ENCODE assay signal across 8 mouse cellular contexts in genomic region chr15:82206365-82207104, GRCm38 (mm10). TPM values are rescaled to one million over a fixed set of nuclear protein-coding genes. Genes with fewer than 3 reads are reported as not detected.
DNase-seq lines count a peak whose midpoint lies in the region; ATAC-seq and TF ChIP-seq lines count a peak whose summit lies in the region.

No protein-coding gene starts in this region.

- peaks cover 81% of the 10 kb centered on the region for H3K4me1 ChIP-seq in E14TG2a.4 (replicated peaks; ENCODE audit: low read depth, low read length)
- H3K4me1 ChIP-seq in heart, embryonic 14.5 days (ENCODE audit: control insufficient read depth in 2 of 2, insufficient read depth in 2 of 2, low read length in 2 of 2) = peaks cover 17 to 24% of the 10 kb centered on the region in 2 experiments
- H3K4me1 ChIP-seq in limb, embryonic 13.5 days = peaks cover 26% of the 10 kb centered on the region
- peaks cover 27% of the 10 kb centered on the region for H3K4me1 ChIP-seq in neural tube, embryonic 15.5 days

- H3K4me2 ChIP-seq in heart, embryonic 14.5 days (ENCODE audit: low read length) = peak overlapping the region; percentile 40; the same call in 1 of the 2 replicates
- H3K4me2 ChIP-seq in limb, embryonic 13.5 days (replicated peaks) = no peak overlapping the region
- peak overlapping the region; percentile 34 for H3K4me2 ChIP-seq in neural tube, embryonic 15.5 days

- H3K4me3 ChIP-seq in E14TG2a.4 (replicated peaks; ENCODE audit: low read length) = peak overlapping the region; percentile 75
- peak overlapping the region in 1 of 2 experiments; percentile 6; a peak in 1 of 4 replicates for H3K4me3 ChIP-seq in heart, embryonic 14.5 days (ENCODE audit: control insufficient read depth in 1 of 2, insufficient read depth in 1 of 2, low read depth in 1 of 2, low read length in 2 of 2)
- 0 out of 2 replicates have a peak overlapping the region, but pooled peaks have one; percentile 10 for H3K4me3 ChIP-seq in limb, embryonic 13.5 days
- 0 out of 2 replicates have a peak overlapping the region, but pooled peaks have one; percentile 12 for H3K4me3 ChIP-seq in neural tube, embryonic 15.5 days (replicated peaks)

- H3K27ac ChIP-seq in heart, embryonic 14.5 days (replicated peaks in 1 of 2; ENCODE audit: control insufficient read depth in 1 of 2, insufficient read depth in 1 of 2, low read depth in 2 of 2, low read length in 2 of 2) = no peak overlapping the region
- no peak overlapping the region for H3K27ac ChIP-seq in limb, embryonic 13.5 days
- H3K27ac ChIP-seq in neural tube, embryonic 15.5 days (replicated peaks) = no peak overlapping the region

- 43% methylated on average over 9 of the region's 9 CpGs for WGBS in heart, embryonic 14.5 days
- 49% methylated on average over 9 of the region's 9 CpGs for WGBS in limb, embryonic 13.5 days
- 54% methylated on average over 9 of the region's 9 CpGs for WGBS in neural tube, embryonic 15.5 days

- TF ChIP-seq CTCF in E14TG2a.4 (conservative IDR thresholded peaks at IDR 0.05; ENCODE audit: low read length) = no peak

- H3K27me3 ChIP-seq in E14TG2a.4 (ENCODE audit: insufficient read depth, low read length) = peaks cover 51% of the 10 kb centered on the region
- H3K27me3 ChIP-seq in heart, embryonic 14.5 days (ENCODE audit: control insufficient read depth, insufficient read depth, low read length) = peaks cover 74% of the 10 kb centered on the region
- peaks cover 80% of the 10 kb centered on the region for H3K27me3 ChIP-seq in limb, embryonic 13.5 days
- peaks cover 66% of the 10 kb centered on the region for H3K27me3 ChIP-seq in neural tube, embryonic 15.5 days (replicated peaks)

- H3K9ac ChIP-seq in heart, embryonic 14.5 days (ENCODE audit: low read length) = no peak overlapping the region
- H3K9ac ChIP-seq in limb, embryonic 13.5 days = 0 out of 2 replicates have a peak overlapping the region, but pooled peaks have one; percentile 0
- no peak overlapping the region for H3K9ac ChIP-seq in neural tube, embryonic 15.5 days (replicated peaks)

- 0 out of 2 replicates have a peak, but pooled peaks have one; percentile 36 for ATAC-seq in erythroid progenitor cell, adult 5-6 weeks (replicated peaks; ENCODE audit: low FRiP score, poor library complexity, severe bottlenecking)
- ATAC-seq in heart, embryonic 14.5 days (ENCODE audit: insufficient number of reproducible peaks, insufficient read depth, low FRiP score, low read depth) = peak; percentile 41
- peak; percentile 11; the same call in 1 of the 2 replicates for ATAC-seq in limb, embryonic 13.5 days (ENCODE audit: low FRiP score, low read depth)
- peak; percentile 46; the same call in 1 of the 2 replicates for ATAC-seq in neural tube, embryonic 15.5 days (ENCODE audit: low FRiP score)
- no peak for ATAC-seq in activated CD4-positive, CD25-positive, alpha-beta regulatory T cell, adult 4 months

- peaks cover 59% of the 10 kb centered on the region for H3K36me3 ChIP-seq in E14TG2a.4 (ENCODE audit: insufficient read depth, low read length)
- peaks cover 40% of the 10 kb centered on the region for H3K36me3 ChIP-seq in heart, embryonic 14.5 days (ENCODE audit: control insufficient read depth, insufficient read depth, low read length)
- peaks cover 51% of the 10 kb centered on the region for H3K36me3 ChIP-seq in limb, embryonic 13.5 days
- H3K36me3 ChIP-seq in neural tube, embryonic 15.5 days = peaks cover 44% of the 10 kb centered on the region

- DNase-seq in NIH3T3 (ENCODE audit: low read depth) = peak; percentile 89
- DNase-seq in spleen, postnatal 36 days (ENCODE audit: low spot score in 2 of 2) = no peak

- no peaks in the 10 kb centered on the region for H3K9me3 ChIP-seq in E14TG2a.4 (ENCODE audit: low read length)
- H3K9me3 ChIP-seq in heart, embryonic 14.5 days (ENCODE audit: control insufficient read depth, low read length) = no peaks in the 10 kb centered on the region
- H3K9me3 ChIP-seq in limb, embryonic 13.5 days = no peaks in the 10 kb centered on the region
- no peaks in the 10 kb centered on the region for H3K9me3 ChIP-seq in neural tube, embryonic 15.5 days (replicated peaks)

RNA-seq across cellular contexts. Expression of gene Shisa8, which starts 6.1 kb away (rescaled TPM):
- not detected in 2 replicates for total RNA-seq in erythroid progenitor cell, adult 5-6 weeks (2015; ENCODE audit: low replicate concordance)
- total RNA-seq in erythroid progenitor cell, adult 5-6 weeks (2017; ENCODE audit: low replicate concordance) = not detected in 2 replicates
- polyA plus RNA-seq in heart, embryonic 14.5 days (2014; fragmentation: Nextera tagmentation; extraction: Ambion mirVana) = 0.22 and 0.42 TPM in 2 replicates
- 0.15 and 0.34 TPM in 2 replicates for polyA plus RNA-seq in limb, embryonic 13.5 days (2015; fragmentation: Nextera tagmentation; extraction: Ambion mirVana)
- 4.6 and 6.7 TPM in 2 replicates for polyA plus RNA-seq in neural tube, embryonic 15.5 days (2015; fragmentation: Nextera tagmentation; extraction: Ambion mirVana)
- not detected for polyA plus RNA-seq in activated CD4-positive, CD25-positive, alpha-beta regulatory T cell, adult 4 months (2017; shearing (Covaris generic))

RNA-seq across cellular contexts. Expression of gene Tnfrsf13c, which starts 17.6 kb away (rescaled TPM):
- 13.4 and 15.5 TPM in 2 replicates for total RNA-seq in erythroid progenitor cell, adult 5-6 weeks (2015; ENCODE audit: low replicate concordance)
- total RNA-seq in erythroid progenitor cell, adult 5-6 weeks (2017; ENCODE audit: low replicate concordance) = 6.7 and 11.9 TPM in 2 replicates
- polyA plus RNA-seq in heart, embryonic 14.5 days (2014; fragmentation: Nextera tagmentation; extraction: Ambion mirVana) = 0.11 and 0.16 TPM in 2 replicates
- polyA plus RNA-seq in limb, embryonic 13.5 days (2015; fragmentation: Nextera tagmentation; extraction: Ambion mirVana) = 0.13 and 0.15 TPM in 2 replicates
- polyA plus RNA-seq in neural tube, embryonic 15.5 days (2015; fragmentation: Nextera tagmentation; extraction: Ambion mirVana) = 0.66 and 0.90 TPM in 2 replicates
- polyA plus RNA-seq in activated CD4-positive, CD25-positive, alpha-beta regulatory T cell, adult 4 months (2017; shearing (Covaris generic)) = 10 to 100 TPM in 1 of 2 experiments, 1 to 10 TPM in 1; 2.5 to 10.9 TPM

RNA-seq across cellular contexts. Expression of gene Cenpm, which starts 38.0 kb away (rescaled TPM):
- 50.7 and 56.2 TPM in 2 replicates for total RNA-seq in erythroid progenitor cell, adult 5-6 weeks (2015; ENCODE audit: low replicate concordance)
- 11.6 and 36.7 TPM in 2 replicates for total RNA-seq in erythroid progenitor cell, adult 5-6 weeks (2017; ENCODE audit: low replicate concordance)
- 67.7 and 73.0 TPM in 2 replicates for polyA plus RNA-seq in heart, embryonic 14.5 days (2014; fragmentation: Nextera tagmentation; extraction: Ambion mirVana)
- 62.5 and 62.6 TPM in 2 replicates for polyA plus RNA-seq in limb, embryonic 13.5 days (2015; fragmentation: Nextera tagmentation; extraction: Ambion mirVana)
- polyA plus RNA-seq in neural tube, embryonic 15.5 days (2015; fragmentation: Nextera tagmentation; extraction: Ambion mirVana) = 17.8 and 23.4 TPM in 2 replicates
- polyA plus RNA-seq in activated CD4-positive, CD25-positive, alpha-beta regulatory T cell, adult 4 months (2017; shearing (Covaris generic)) = 10 to 100 TPM; 21.6 to 34.7 TPM

RNA-seq across cellular contexts. Expression of gene 1500009C09Rik, which starts 45.7 kb away (rescaled TPM):
- not detected in 2 replicates for total RNA-seq in erythroid progenitor cell, adult 5-6 weeks (2015; ENCODE audit: low replicate concordance)
- total RNA-seq in erythroid progenitor cell, adult 5-6 weeks (2017; ENCODE audit: low replicate concordance) = not detected in 2 replicates
- polyA plus RNA-seq in heart, embryonic 14.5 days (2014; fragmentation: Nextera tagmentation; extraction: Ambion mirVana) = not detected in 2 replicates
- polyA plus RNA-seq in limb, embryonic 13.5 days (2015; fragmentation: Nextera tagmentation; extraction: Ambion mirVana) = not detected in 2 replicates
- polyA plus RNA-seq in neural tube, embryonic 15.5 days (2015; fragmentation: Nextera tagmentation; extraction: Ambion mirVana) = 13.0 and 18.4 TPM in 2 replicates
- polyA plus RNA-seq in activated CD4-positive, CD25-positive, alpha-beta regulatory T cell, adult 4 months (2017; shearing (Covaris generic)) = not detected

RNA-seq across cellular contexts. Expression of gene Srebf2, which starts 59.6 kb away (rescaled TPM):
- total RNA-seq in erythroid progenitor cell, adult 5-6 weeks (2015; ENCODE audit: low replicate concordance) = 40.7 and 42.9 TPM in 2 replicates
- 36.2 and 43.0 TPM in 2 replicates for total RNA-seq in erythroid progenitor cell, adult 5-6 weeks (2017; ENCODE audit: low replicate concordance)
- 59.8 and 62.1 TPM in 2 replicates for polyA plus RNA-seq in heart, embryonic 14.5 days (2014; fragmentation: Nextera tagmentation; extraction: Ambion mirVana)
- 168 and 173 TPM in 2 replicates for polyA plus RNA-seq in limb, embryonic 13.5 days (2015; fragmentation: Nextera tagmentation; extraction: Ambion mirVana)
- polyA plus RNA-seq in neural tube, embryonic 15.5 days (2015; fragmentation: Nextera tagmentation; extraction: Ambion mirVana) = 187 and 190 TPM in 2 replicates
- 10 to 100 TPM; 32.6 to 51.4 TPM for polyA plus RNA-seq in activated CD4-positive, CD25-positive, alpha-beta regulatory T cell, adult 4 months (2017; shearing (Covaris generic))
